Mouse (Mus musculus) G1E (cell line): ENCODE measurements around the gene Rgs21. TPM values are rescaled to one million over a fixed set of nuclear protein-coding genes. Genes with fewer than 3 reads are reported as not detected.

Experiments
- ATAC-seq: 2 replicates; pipeline ENCODE4 v1.8.0; 2016; ENCODE audit warnings: mild to moderate bottlenecking; ENCODE audit not compliant: insufficient number of reproducible peaks, poor library complexity, low FRiP score, severe bottlenecking; ENCODE audit errors: extremely low read depth
- DNase-seq: peaks from one replicate; pipeline ENCODE4 v3.0.0; 2012; ENCODE audit warnings: low spot score
- H3K27me3 ChIP-seq: 2 replicates; pipeline ENCODE4 v1.6.1; 2012; ENCODE audit warnings: mild to moderate bottlenecking, low read length, inconsistent platforms; ENCODE audit not compliant: insufficient read depth
- H3K36me3 ChIP-seq: replicated peaks from 2 replicates; pipeline ENCODE3; 2012; ENCODE audit warnings: mild to moderate bottlenecking, inconsistent platforms
- H3K4me1 ChIP-seq: 2 replicates; pipeline ENCODE4 v1.6.1; 2012; ENCODE audit warnings: low read depth, low read length, inconsistent platforms, mixed read lengths; ENCODE audit not compliant: insufficient read depth
- H3K4me3 ChIP-seq: 2 replicates; pipeline ENCODE4 v1.5.1; 2012; ENCODE audit warnings: low read depth, mild to moderate bottlenecking, inconsistent platforms, low read length, moderate library complexity, mixed read lengths
- H3K9me3 ChIP-seq: replicated peaks from 2 replicates; pipeline ENCODE4 v1.6.1; 2012; ENCODE audit warnings: inconsistent platforms
- CTCF ChIP-seq: IDR thresholded peaks from 2 replicates; pipeline ENCODE4 v1.5.1; 2012; ENCODE audit warnings: low read depth, low read length, inconsistent platforms, mixed read lengths
- GATA1 ChIP-seq: IDR thresholded peaks from 2 replicates; pipeline ENCODE4 v1.6.1; 2012; ENCODE audit warnings: borderline replicate concordance, low read length, inconsistent platforms, mixed read lengths
- GATA2 ChIP-seq: IDR thresholded peaks from 2 replicates; pipeline ENCODE4 v1.6.1; 2012; ENCODE audit warnings: low read depth, low read length, inconsistent platforms, borderline replicate concordance
- POLR2AphosphoS5 ChIP-seq: IDR thresholded peaks from 2 replicates; pipeline ENCODE4 v1.6.1; 2012; ENCODE audit warnings: low read depth, low read length, inconsistent platforms; ENCODE audit not compliant: insufficient replicate concordance
- TAL1 ChIP-seq: conservative IDR thresholded peaks from 2 replicates; pipeline ENCODE4 v1.6.1; 2012; ENCODE audit warnings: low read depth, low read length, inconsistent platforms, mixed read lengths
- polyA plus RNA-seq: library from polyadenylated mRNA; stranded (reverse); fragments of >175 nt; gene quantifications from 2 replicates; pipeline ENCODE4 v1.2.3, GENCODE M21; 2012
- total RNA-seq, 2 experiments: library from RNA; stranded (forward) in 1 of 2; stranded (reverse) in 1 of 2; fragments of 200-1000 nt in 1 of 2; fragments of >200 nt in 1 of 2; fragmentation: Nextera tagmentation in 1 of 2; gene quantifications; 2 replicates each; pipeline ENCODE4 v1.2.3; 2014 to 2017

Rgs21 gene
- total RNA-seq (2014; fragmentation: Nextera tagmentation) (not detected in 2 replicates), total RNA-seq (2017) (under 0.01 and 0.16 TPM in 2 replicates), polyA plus RNA-seq (not detected in 2 replicates)

DNA sequence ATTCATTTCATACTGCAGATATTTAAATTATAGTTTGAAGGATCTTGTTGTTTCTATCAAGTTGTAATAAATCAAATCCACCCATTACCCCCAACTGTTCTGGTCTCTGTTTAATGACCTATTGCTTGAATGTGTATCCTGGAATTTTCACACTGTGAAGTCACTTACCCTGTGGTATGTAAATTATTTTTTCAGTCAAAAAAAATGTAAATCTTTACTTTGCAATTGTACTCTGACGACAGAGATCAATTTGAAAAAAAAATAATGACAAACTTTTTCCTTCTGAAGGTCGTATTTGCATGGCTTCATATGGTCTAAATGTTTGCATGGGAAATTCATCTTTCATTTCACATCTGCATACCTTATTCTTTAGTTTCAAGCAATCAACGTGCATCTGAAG lies at the start of gene Rgs21:
Gene Rgs21 (minus strand): TSS at position 101 of the 400 bp plus-strand sequence.
- H3K36me3 ChIP-seq, result no peaks in the 10 kb centered on the region
- no peaks in the 10 kb centered on the region for H3K9me3 ChIP-seq
- no peaks in the 10 kb centered on the region; the same call in 1 of the 2 replicates for H3K4me1 ChIP-seq
- ATAC-seq (no peak), DNase-seq (no peak)
- TF ChIP-seq CTCF (no peak), TAL1 (no peak), GATA1 (no peak), POLR2AphosphoS5 (no peak), GATA2 (no peak)
- H3K4me3 ChIP-seq, result no peak within 1 kb of the TSS
- H3K27me3 ChIP-seq, result no peaks in the 10 kb centered on the region

DNA sequence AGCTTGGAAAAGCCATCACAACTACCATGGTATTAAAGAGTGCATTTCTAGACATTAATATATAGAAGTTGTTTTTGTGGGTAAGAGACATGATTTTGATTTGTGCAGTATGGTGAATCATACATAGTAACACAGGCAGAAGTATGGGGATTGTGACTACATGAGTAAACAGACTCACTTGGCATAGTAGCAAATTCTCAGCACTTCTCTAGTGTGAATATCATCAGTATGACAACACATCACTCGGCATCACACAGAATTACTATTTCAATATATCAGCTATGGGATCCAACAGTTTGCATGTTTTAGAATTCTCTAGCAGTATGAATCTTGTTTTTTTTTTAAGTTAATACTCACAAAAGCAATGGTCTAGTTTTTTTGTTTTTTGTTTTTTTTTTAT lies 36.6 kb upstream of the Rgs21 start:
- H3K9me3 ChIP-seq, result no peaks in the 10 kb centered on the region
- H3K36me3 ChIP-seq, result no peaks in the 10 kb centered on the region
- H3K4me1 ChIP-seq, result no peaks in the 10 kb centered on the region
- H3K27me3 ChIP-seq, result no peaks in the 10 kb centered on the region
- no peak for TF ChIP-seq POLR2AphosphoS5
- TF ChIP-seq TAL1, result no peak
- TF ChIP-seq CTCF, result no peak
- no peak for TF ChIP-seq GATA1
- no peak for TF ChIP-seq GATA2
- no peak for ATAC-seq
- H3K4me3 ChIP-seq, result no peak overlapping the region
- DNase-seq, result no peak

DNA sequence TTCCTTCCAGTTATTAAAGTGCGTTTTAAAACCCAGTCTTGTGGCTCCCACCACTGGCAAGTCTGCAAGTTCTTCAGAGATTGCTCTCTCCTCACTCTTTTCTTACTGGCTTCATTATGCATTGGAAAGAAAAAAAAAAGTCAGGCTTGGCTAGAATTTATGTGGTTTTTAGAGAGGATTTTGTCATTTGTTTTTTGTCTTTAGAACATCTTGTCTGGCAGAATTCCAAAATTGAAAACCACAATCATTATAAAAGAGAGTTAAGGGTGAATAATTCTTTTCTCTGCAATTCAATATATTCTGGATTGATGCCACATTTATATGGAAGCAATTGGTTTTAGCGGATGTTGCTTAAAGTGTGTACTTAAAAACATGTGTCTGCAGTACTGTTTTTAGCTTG lies 35.5 kb upstream of the Rgs21 start:
- DNase-seq (no peak), ATAC-seq (no peak)
- TF ChIP-seq GATA2, result no peak
- no peak for TF ChIP-seq GATA1
- TF ChIP-seq CTCF, result no peak
- no peak for TF ChIP-seq TAL1
- TF ChIP-seq POLR2AphosphoS5, result no peak
- no peaks in the 10 kb centered on the region for H3K4me1 ChIP-seq
- H3K36me3 ChIP-seq, result no peaks in the 10 kb centered on the region
- H3K9me3 ChIP-seq, result no peaks in the 10 kb centered on the region
- H3K27me3 ChIP-seq, result no peaks in the 10 kb centered on the region
- H3K4me3 ChIP-seq, result no peak overlapping the region

DNA sequence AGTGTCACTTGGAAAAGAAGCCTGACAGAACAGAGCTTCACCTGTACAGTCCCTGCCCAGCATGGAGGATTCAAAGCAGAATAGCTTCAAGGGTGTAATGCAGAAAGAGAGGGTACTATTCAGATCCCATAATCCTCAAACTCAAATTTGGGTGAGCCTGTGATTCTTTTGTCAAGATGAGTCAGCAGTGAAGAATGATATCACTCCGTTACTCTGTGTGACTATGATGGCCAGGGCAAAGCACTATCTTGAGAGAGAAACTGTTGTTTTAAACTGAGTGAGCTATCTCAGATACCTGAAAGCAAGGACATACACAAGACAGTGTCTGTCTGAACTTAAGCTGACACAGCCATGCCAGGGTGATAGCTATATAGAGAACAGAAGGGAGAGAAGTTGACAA lies 11.9 kb upstream of the Rgs21 start:
- no peak for ATAC-seq
- H3K36me3 ChIP-seq, result no peaks in the 10 kb centered on the region
- H3K4me3 ChIP-seq, result no peak overlapping the region
- H3K9me3 ChIP-seq, result no peaks in the 10 kb centered on the region
- no peaks in the 10 kb centered on the region for H3K4me1 ChIP-seq
- H3K27me3 ChIP-seq, result no peaks in the 10 kb centered on the region
- TF ChIP-seq TAL1 (no peak), GATA2 (no peak), POLR2AphosphoS5 (no peak), CTCF (no peak), GATA1 (no peak)
- no peak for DNase-seq

DNA sequence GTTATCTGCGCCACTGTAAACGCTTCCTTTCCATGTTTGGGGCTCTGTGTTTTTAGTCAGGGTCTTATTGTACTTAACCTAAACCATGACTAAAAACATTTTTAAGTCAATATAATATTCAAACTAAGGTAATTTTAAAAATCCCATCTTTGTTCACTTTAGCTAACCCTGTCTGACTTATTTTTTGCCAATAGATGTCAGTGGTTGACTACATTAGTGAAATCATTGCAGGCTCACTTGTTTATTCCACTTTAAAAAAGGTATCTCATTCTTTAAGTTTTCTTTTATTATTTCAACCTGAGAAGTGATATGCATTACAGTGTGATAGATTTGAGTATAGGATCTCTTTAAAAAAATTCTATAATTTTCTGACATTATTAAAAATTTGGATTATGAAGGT lies 5.5 kb upstream of the Rgs21 start:
- no peaks in the 10 kb centered on the region for H3K36me3 ChIP-seq
- no peak for ATAC-seq
- H3K9me3 ChIP-seq, result no peaks in the 10 kb centered on the region
- no peaks in the 10 kb centered on the region for H3K27me3 ChIP-seq
- no peak overlapping the region for H3K4me3 ChIP-seq
- H3K4me1 ChIP-seq, result no peaks in the 10 kb centered on the region; the same call in 1 of the 2 replicates
- no peak for DNase-seq
- TF ChIP-seq CTCF (no peak), TAL1 (no peak), POLR2AphosphoS5 (no peak), GATA2 (no peak), GATA1 (no peak)

DNA sequence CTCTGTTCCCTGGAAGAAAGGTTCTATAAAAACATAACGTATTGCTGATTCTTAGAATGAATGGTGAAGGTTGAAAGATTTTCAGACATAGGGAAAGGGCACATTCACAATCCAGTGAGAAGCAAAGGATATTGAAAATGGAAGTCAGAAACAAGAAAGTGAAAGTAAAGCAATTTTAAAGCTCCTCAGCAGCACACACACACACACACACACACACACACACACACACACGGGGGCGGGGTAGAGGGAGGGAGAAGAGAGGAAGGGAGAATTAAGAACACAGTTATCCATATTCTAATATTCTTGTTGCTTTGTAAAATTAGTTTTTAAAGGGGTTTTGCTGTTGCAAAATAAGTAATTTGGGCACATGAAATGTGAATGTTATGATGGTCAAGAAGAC lies 2.4 kb upstream of the Rgs21 start:
- TF ChIP-seq GATA1 (no peak), CTCF (no peak), POLR2AphosphoS5 (no peak), TAL1 (no peak), GATA2 (no peak)
- DNase-seq, result no peak

More for the DNA sequence above, 2.4 kb upstream of the Rgs21 start:
- Histone ChIP-seq H3K4me3 (no peak overlapping the region), H3K9me3 (no peaks in the 10 kb centered on the region), H3K36me3 (no peaks in the 10 kb centered on the region), H3K4me1 (no peaks in the 10 kb centered on the region; the same call in 1 of the 2 replicates), H3K27me3 (no peaks in the 10 kb centered on the region)
- ATAC-seq, result no peak
